Mouse (Mus musculus): ENCODE measurements around the gene Ewsr1. TPM values are rescaled to one million over a fixed set of nuclear protein-coding genes. Genes with fewer than 3 reads are reported as not detected.

Ewsr1 gene
- polyA plus RNA-seq, 1 experiment from 2014 or later = 520 TPM

- Histone ChIP-seq H3K9me3 (ENCODE audit: control insufficient read depth, low read length) (no peaks in the 10 kb centered on the region), H3K36me3 (ENCODE audit: control insufficient read depth, insufficient read depth, low read length) (no peaks in the 10 kb centered on the region), H3K4me1 (ENCODE audit: control insufficient read depth, insufficient read depth, low read depth, low read length) (peaks cover 12% of the 10 kb centered on the region), H3K27ac (ENCODE audit: low read depth, low read length) (no peak overlapping the region), H3K27me3 (replicated peaks; ENCODE audit: control insufficient read depth, insufficient read depth, low read length) (no peaks in the 10 kb centered on the region), H3K4me3 (ENCODE audit: low read length) (no peak overlapping the region), H3K9ac (ENCODE audit: low read depth, low read length) (no peak overlapping the region), H3K4me2 (ENCODE audit: low read length) (no peak overlapping the region)
- ATAC-seq = no peak
- WGBS = 53% methylated on average over 4 of the region's 4 CpGs
Observed at GRCm38 (mm10) chr11:5130111-5130665, 31.1 kb upstream of the Ewsr1 start.

DNA sequence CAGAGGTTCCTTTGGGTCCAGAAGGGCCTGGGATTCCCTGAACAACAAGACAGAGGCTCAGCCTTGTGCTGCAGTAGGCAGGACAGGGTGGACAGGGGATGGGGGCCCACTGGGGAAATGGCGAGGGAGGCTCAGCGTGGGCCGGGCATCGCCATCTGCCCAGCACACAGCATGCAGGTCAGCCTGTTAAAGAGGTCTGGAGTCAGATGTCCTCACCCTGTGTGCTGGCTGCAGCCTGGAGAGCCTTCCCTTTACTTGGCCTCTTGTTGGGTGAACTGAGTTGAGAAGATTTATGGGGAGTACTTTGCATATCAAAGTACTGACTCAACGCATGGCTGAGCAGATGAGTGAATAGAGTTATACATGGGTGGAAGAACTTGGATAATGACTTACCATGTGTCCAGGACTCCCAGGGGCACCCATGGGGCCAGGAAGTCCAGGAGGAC is 30.0 kb upstream of the Ewsr1 start:
- no peak overlapping the region for H3K27ac ChIP-seq (ENCODE audit: low read depth, low read length)
- no peaks in the 10 kb centered on the region for H3K9me3 ChIP-seq (ENCODE audit: control insufficient read depth, low read length)
- H3K4me3 ChIP-seq (ENCODE audit: low read length) = no peak overlapping the region
- no peaks in the 10 kb centered on the region for H3K36me3 ChIP-seq (ENCODE audit: control insufficient read depth, insufficient read depth, low read length)
- no peak overlapping the region for H3K4me2 ChIP-seq (ENCODE audit: low read length)
- H3K9ac ChIP-seq (ENCODE audit: low read depth, low read length) = no peak overlapping the region
- no peaks in the 10 kb centered on the region for H3K27me3 ChIP-seq (replicated peaks; ENCODE audit: control insufficient read depth, insufficient read depth, low read length)
- 11% methylated on average over 5 of the region's 5 CpGs for WGBS
- peaks cover 12% of the 10 kb centered on the region for H3K4me1 ChIP-seq (ENCODE audit: control insufficient read depth, insufficient read depth, low read depth, low read length)
- ATAC-seq = peak; percentile 66

- H3K9ac ChIP-seq (ENCODE audit: low read depth, low read length) = no peak overlapping the region
- H3K9me3 ChIP-seq (ENCODE audit: control insufficient read depth, low read length) = no peaks in the 10 kb centered on the region
- no peak overlapping the region for H3K4me2 ChIP-seq (ENCODE audit: low read length)
- ATAC-seq = no peak
- no peak overlapping the region for H3K4me3 ChIP-seq (ENCODE audit: low read length)
- no peaks in the 10 kb centered on the region for H3K36me3 ChIP-seq (ENCODE audit: control insufficient read depth, insufficient read depth, low read length)
- H3K27me3 ChIP-seq (replicated peaks; ENCODE audit: control insufficient read depth, insufficient read depth, low read length) = no peaks in the 10 kb centered on the region
- peaks cover 12% of the 10 kb centered on the region for H3K4me1 ChIP-seq (ENCODE audit: control insufficient read depth, insufficient read depth, low read depth, low read length)
- 69% methylated on average over 4 of the region's 4 CpGs for WGBS
- no peak overlapping the region for H3K27ac ChIP-seq (ENCODE audit: low read depth, low read length)
Observed at GRCm38 (mm10) chr11:5125713-5126112, 26.6 kb upstream of the Ewsr1 start.

- ATAC-seq = peak; percentile 66
- no peak overlapping the region for H3K27ac ChIP-seq (ENCODE audit: low read depth, low read length)
- no peaks in the 10 kb centered on the region for H3K9me3 ChIP-seq (ENCODE audit: control insufficient read depth, low read length)
- WGBS = 29% methylated on average over 13 of the region's 13 CpGs
- H3K4me3 ChIP-seq (ENCODE audit: low read length) = no peak overlapping the region
- no peak overlapping the region for H3K4me2 ChIP-seq (ENCODE audit: low read length)
- no peaks in the 10 kb centered on the region for H3K27me3 ChIP-seq (replicated peaks; ENCODE audit: control insufficient read depth, insufficient read depth, low read length)
- H3K9ac ChIP-seq (ENCODE audit: low read depth, low read length) = no peak overlapping the region
- no peaks in the 10 kb centered on the region for H3K4me1 ChIP-seq (ENCODE audit: control insufficient read depth, insufficient read depth, low read depth, low read length)
- no peaks in the 10 kb centered on the region for H3K36me3 ChIP-seq (ENCODE audit: control insufficient read depth, insufficient read depth, low read length)
Observed at GRCm38 (mm10) chr11:5114931-5115581, 16.0 kb upstream of the Ewsr1 start.

DNA sequence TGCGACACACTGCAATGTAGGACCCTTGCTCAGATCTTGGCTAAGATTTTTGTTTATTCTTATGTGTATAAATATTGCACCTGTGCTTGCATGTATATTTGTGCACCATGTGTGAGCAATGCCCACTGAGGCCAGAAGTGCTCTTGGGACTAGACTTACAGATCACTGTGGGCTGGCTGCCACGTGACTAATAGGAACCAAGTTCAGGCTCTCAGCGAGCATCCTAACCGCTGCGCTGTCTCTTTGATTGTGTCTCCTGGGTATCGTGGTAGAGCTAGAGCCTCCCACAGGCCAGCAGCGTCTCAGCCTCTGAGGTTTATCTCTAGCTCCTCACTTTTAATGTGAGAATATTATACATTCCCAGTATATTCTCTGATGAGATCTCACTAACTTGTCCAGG is 14.6 kb upstream of the Ewsr1 start:
- H3K27ac ChIP-seq (ENCODE audit: low read depth, low read length) = no peak overlapping the region
- H3K9me3 ChIP-seq (ENCODE audit: control insufficient read depth, low read length) = no peaks in the 10 kb centered on the region
- H3K4me2 ChIP-seq (ENCODE audit: low read length) = no peak overlapping the region
- 76% methylated on average over 7 of the region's 7 CpGs for whole genome bisulfite sequencing
- no peaks in the 10 kb centered on the region for H3K27me3 ChIP-seq (replicated peaks; ENCODE audit: control insufficient read depth, insufficient read depth, low read length)
- no peak overlapping the region for H3K4me3 ChIP-seq (ENCODE audit: low read length)
- H3K36me3 ChIP-seq (ENCODE audit: control insufficient read depth, insufficient read depth, low read length) = no peaks in the 10 kb centered on the region
- no peak for ATAC-seq
- H3K9ac ChIP-seq (ENCODE audit: low read depth, low read length) = no peak overlapping the region
- H3K4me1 ChIP-seq (ENCODE audit: control insufficient read depth, insufficient read depth, low read depth, low read length) = no peaks in the 10 kb centered on the region

DNA sequence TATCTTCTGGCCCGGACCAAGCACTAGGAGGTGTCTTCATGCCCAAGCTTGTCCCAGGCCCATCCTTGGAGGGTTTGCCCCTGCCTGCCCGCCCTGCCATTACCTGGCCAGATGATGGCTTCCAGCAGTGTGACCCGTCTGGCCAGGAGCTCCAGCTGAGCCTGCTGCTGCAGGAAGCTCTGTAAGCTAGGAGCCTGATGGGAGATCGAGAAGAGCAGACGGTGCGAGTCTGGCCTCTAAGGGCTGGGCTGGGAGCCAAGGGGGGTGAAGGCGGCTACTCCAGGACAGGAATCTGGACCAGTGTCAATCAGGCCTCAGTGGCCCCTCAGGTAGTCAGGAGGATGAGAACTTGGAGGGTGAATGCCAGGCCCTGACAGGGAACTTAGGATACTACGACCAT is 10.4 kb upstream of the Ewsr1 start:
- Histone ChIP-seq H3K27me3 (replicated peaks; ENCODE audit: control insufficient read depth, insufficient read depth, low read length) (no peaks in the 10 kb centered on the region), H3K9ac (ENCODE audit: low read depth, low read length) (no peak overlapping the region), H3K9me3 (ENCODE audit: control insufficient read depth, low read length) (no peaks in the 10 kb centered on the region), H3K4me1 (ENCODE audit: control insufficient read depth, insufficient read depth, low read depth, low read length) (no peaks in the 10 kb centered on the region), H3K27ac (ENCODE audit: low read depth, low read length) (no peak overlapping the region), H3K4me3 (ENCODE audit: low read length) (no peak overlapping the region), H3K36me3 (ENCODE audit: control insufficient read depth, insufficient read depth, low read length) (peaks cover 4% of the 10 kb centered on the region; the same call in 1 of the 2 replicates), H3K4me2 (ENCODE audit: low read length) (no peak overlapping the region)
- no peak for ATAC-seq
- WGBS = 63% methylated on average over 8 of the region's 8 CpGs

DNA sequence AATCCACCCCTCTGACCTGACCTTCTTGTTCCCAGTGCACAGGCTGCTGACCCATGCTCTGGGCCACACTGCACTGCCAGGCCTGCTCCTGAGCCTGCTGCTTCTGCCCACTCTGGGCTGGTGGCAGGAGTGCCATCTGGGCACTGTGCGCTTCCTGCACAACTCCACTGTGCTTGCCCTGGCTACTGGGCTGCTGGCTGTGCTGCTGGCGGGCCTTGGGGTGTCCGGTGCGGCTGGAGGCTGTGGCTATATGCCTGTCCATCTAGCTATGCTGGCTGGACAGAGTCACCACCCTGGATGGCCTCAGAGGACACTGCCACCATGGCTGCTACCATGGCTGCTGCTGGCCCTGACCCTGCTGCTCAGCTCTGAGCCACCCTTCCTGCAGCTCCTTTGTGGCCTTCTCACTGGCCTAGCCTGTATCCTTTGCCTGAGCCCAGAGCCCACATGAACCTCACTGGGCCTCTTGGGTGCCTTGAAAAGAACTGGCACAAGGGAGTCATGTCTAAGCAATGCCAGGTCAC is 5.0 kb upstream of the Ewsr1 start:
- Histone ChIP-seq H3K4me1 (ENCODE audit: control insufficient read depth, insufficient read depth, low read depth, low read length) (peaks cover 15% of the 10 kb centered on the region), H3K9ac (ENCODE audit: low read depth, low read length) (0 out of 2 replicates have a peak overlapping the region, but pooled peaks have one; percentile 15), H3K27ac (ENCODE audit: low read depth, low read length) (no peak overlapping the region), H3K9me3 (ENCODE audit: control insufficient read depth, low read length) (no peaks in the 10 kb centered on the region), H3K4me3 (ENCODE audit: low read length) (no peak overlapping the region), H3K36me3 (ENCODE audit: control insufficient read depth, insufficient read depth, low read length) (peaks cover 8% of the 10 kb centered on the region; the same call in 1 of the 2 replicates), H3K4me2 (ENCODE audit: low read length) (no peak overlapping the region), H3K27me3 (replicated peaks; ENCODE audit: control insufficient read depth, insufficient read depth, low read length) (no peaks in the 10 kb centered on the region)
- no peak for ATAC-seq
- WGBS = 84% methylated on average over 4 of the region's 4 CpGs

GRCm38 (mm10) chr11:5102384-5102783 is 3.3 kb upstream of the Ewsr1 start:
- Histone ChIP-seq H3K9ac (ENCODE audit: low read depth, low read length) (no peak overlapping the region), H3K36me3 (ENCODE audit: control insufficient read depth, insufficient read depth, low read length) (peaks cover 8% of the 10 kb centered on the region; the same call in 1 of the 2 replicates), H3K27ac (ENCODE audit: low read depth, low read length) (no peak overlapping the region), H3K4me2 (ENCODE audit: low read length) (no peak overlapping the region), H3K9me3 (ENCODE audit: control insufficient read depth, low read length) (no peaks in the 10 kb centered on the region), H3K4me3 (ENCODE audit: low read length) (no peak overlapping the region), H3K4me1 (ENCODE audit: control insufficient read depth, insufficient read depth, low read depth, low read length) (peaks cover 17% of the 10 kb centered on the region), H3K27me3 (replicated peaks; ENCODE audit: control insufficient read depth, insufficient read depth, low read length) (no peaks in the 10 kb centered on the region)
- no peak for ATAC-seq
- WGBS = 90% methylated on average over 7 of the region's 7 CpGs

- ATAC-seq = no peak
- H3K4me2 ChIP-seq (ENCODE audit: low read length) = no peak overlapping the region
- 89% methylated on average over 6 of the region's 6 CpGs for WGBS
Observed at GRCm38 (mm10) chr11:5101641-5102040, 2.6 kb upstream of the Ewsr1 start.

More at GRCm38 (mm10) chr11:5101641-5102040, 2.6 kb upstream of the Ewsr1 start:
- no peak overlapping the region for H3K27ac ChIP-seq (ENCODE audit: low read depth, low read length)
- H3K4me1 ChIP-seq (ENCODE audit: control insufficient read depth, insufficient read depth, low read depth, low read length) = peaks cover 25% of the 10 kb centered on the region
- no peak overlapping the region for H3K4me3 ChIP-seq (ENCODE audit: low read length)
- H3K9ac ChIP-seq (ENCODE audit: low read depth, low read length) = no peak overlapping the region
- H3K36me3 ChIP-seq (ENCODE audit: control insufficient read depth, insufficient read depth, low read length) = peaks cover 8% of the 10 kb centered on the region; the same call in 1 of the 2 replicates
- H3K9me3 ChIP-seq (ENCODE audit: control insufficient read depth, low read length) = no peaks in the 10 kb centered on the region
- no peaks in the 10 kb centered on the region for H3K27me3 ChIP-seq (replicated peaks; ENCODE audit: control insufficient read depth, insufficient read depth, low read length)

Data from hindbrain, embryonic 16.5 days (tissue).